Mouse (Mus musculus) cerebellum, adult 9-10 months (tissue): Measurements from ENCODE around the gene Casz1.

ENCODE experiments used
- DNase-seq: peaks from one replicate; pipeline ENCODE4 v3.0.0; 2022

Casz1 gene

GRCm38 (mm10) chr4:148804137-148804779, at the start of gene Casz1:
TSS of gene Casz1 (plus strand) at chr4:148804429.
- DNase-seq, result peak; percentile 55

- no peak for DNase-seq
Observed at GRCm38 (mm10) chr4:148758863-148759262, 45.4 kb upstream of the Casz1 start.

- DNase-seq, result no peak
Observed at GRCm38 (mm10) chr4:148760152-148760551, 44.1 kb upstream of the Casz1 start.

- no peak for DNase-seq
Observed at GRCm38 (mm10) chr4:148766021-148766775, 38.0 kb upstream of the Casz1 start.

- no peak for DNase-seq
Observed at GRCm38 (mm10) chr4:148767655-148768305, 36.4 kb upstream of the Casz1 start.

GRCm38 (mm10) chr4:148768649-148769048, 35.6 kb upstream of the Casz1 start:
- DNase-seq, result no peak

- no peak for DNase-seq
Observed at GRCm38 (mm10) chr4:148770582-148771408, 33.4 kb upstream of the Casz1 start.

GRCm38 (mm10) chr4:148771409-148771929, 32.8 kb upstream of the Casz1 start:
- no peak for DNase-seq

GRCm38 (mm10) chr4:148772658-148773057, 31.6 kb upstream of the Casz1 start:
- DNase-seq, result no peak

- DNase-seq, result no peak
Observed at GRCm38 (mm10) chr4:148774036-148774435, 30.2 kb upstream of the Casz1 start.

- DNase-seq, result no peak
Observed at GRCm38 (mm10) chr4:148775476-148776269, 28.6 kb upstream of the Casz1 start.

- no peak for DNase-seq
Observed at GRCm38 (mm10) chr4:148780097-148780621, 24.1 kb upstream of the Casz1 start.

GRCm38 (mm10) chr4:148781516-148781915, 22.7 kb upstream of the Casz1 start:
- no peak for DNase-seq

- DNase-seq, result no peak
Observed at GRCm38 (mm10) chr4:148782880-148783279, 21.3 kb upstream of the Casz1 start.

GRCm38 (mm10) chr4:148783760-148784159, 20.5 kb upstream of the Casz1 start:
- no peak for DNase-seq

- no peak for DNase-seq
Observed at GRCm38 (mm10) chr4:148785053-148785567, 19.1 kb upstream of the Casz1 start.

- no peak for DNase-seq
Observed at GRCm38 (mm10) chr4:148785995-148786394, 18.2 kb upstream of the Casz1 start.

GRCm38 (mm10) chr4:148790940-148791339, 13.3 kb upstream of the Casz1 start:
- DNase-seq, result no peak

GRCm38 (mm10) chr4:148795038-148795437, 9.2 kb upstream of the Casz1 start:
- no peak for DNase-seq

GRCm38 (mm10) chr4:148797475-148798324, 6.5 kb upstream of the Casz1 start:
- no peak for DNase-seq
